Mouse (Mus musculus) hindbrain, embryonic 12.5 days (tissue): ENCODE measurements around the gene Papola. TPM values are rescaled to one million over a fixed set of nuclear protein-coding genes. Genes with fewer than 3 reads are reported as not detected.
A peak's percentile ranks its signal among the peaks of the same experiment; 100 is the strongest.
"Not testable (repeated sequence)": the region's sequence is repeated elsewhere in the genome, so short reads cannot be mapped to it uniquely, and the experiment has no call there.

Experiments
- ATAC-seq: fragments of 200-750 bp; cut with Nextera tagmentation; 2 replicates; pipeline ENCODE4 v1.8.0; 2017; ENCODE audit warnings: moderate TSS enrichment; ENCODE audit not compliant: low FRiP score
- H3K27ac ChIP-seq: fragments of 300-500 bp; sonication (generic); 2 replicates; pipeline ENCODE4 v1.5.1; 2016; ENCODE audit warnings: mild to moderate bottlenecking
- H3K27me3 ChIP-seq: fragments of 300-500 bp; sonication (generic); 2 replicates; pipeline ENCODE4 v1.6.1; 2016; ENCODE audit warnings: mild to moderate bottlenecking
- H3K36me3 ChIP-seq: fragments of 300-500 bp; sonication (generic); 2 replicates; pipeline ENCODE4 v1.6.1; 2016; ENCODE audit warnings: mild to moderate bottlenecking
- H3K4me1 ChIP-seq: fragments of 300-500 bp; sonication (generic); 2 replicates; pipeline ENCODE4 v1.6.1; 2016
- H3K4me2 ChIP-seq: fragments of 300-500 bp; sonication (generic); replicated peaks from 2 replicates; pipeline ENCODE4 v1.6.1; 2016; ENCODE audit warnings: mild to moderate bottlenecking
- H3K4me3 ChIP-seq: fragments of 300-500 bp; sonication (generic); 2 replicates; pipeline ENCODE4 v1.5.1; 2016; ENCODE audit warnings: mild to moderate bottlenecking
- H3K9ac ChIP-seq: fragments of 300-500 bp; sonication (generic); 2 replicates; pipeline ENCODE4 v1.6.1; 2016; ENCODE audit warnings: mild to moderate bottlenecking, moderate library complexity
- H3K9me3 ChIP-seq: fragments of 300-500 bp; sonication (generic); replicated peaks from 2 replicates; pipeline ENCODE4 v1.6.1; 2016; ENCODE audit warnings: mild to moderate bottlenecking
- WGBS: fragments of 180-500 bp; shearing (Covaris S2); methylation state at CpG from one replicate; pipeline ENCODE4 v1.1.7; 2016; 5-methylcytosine and 5-hydroxymethylcytosine counted together
- polyA plus RNA-seq: library from polyadenylated mRNA; unstranded; fragments of >200 nt; fragmentation: Nextera tagmentation; extraction: Ambion mirVana; gene quantifications from 2 replicates; pipeline ENCODE4 v1.2.1, GENCODE M21; 2016

Papola gene
- polyA plus RNA-seq, 1 experiment from 2014 or later: 278 TPM

DNA sequence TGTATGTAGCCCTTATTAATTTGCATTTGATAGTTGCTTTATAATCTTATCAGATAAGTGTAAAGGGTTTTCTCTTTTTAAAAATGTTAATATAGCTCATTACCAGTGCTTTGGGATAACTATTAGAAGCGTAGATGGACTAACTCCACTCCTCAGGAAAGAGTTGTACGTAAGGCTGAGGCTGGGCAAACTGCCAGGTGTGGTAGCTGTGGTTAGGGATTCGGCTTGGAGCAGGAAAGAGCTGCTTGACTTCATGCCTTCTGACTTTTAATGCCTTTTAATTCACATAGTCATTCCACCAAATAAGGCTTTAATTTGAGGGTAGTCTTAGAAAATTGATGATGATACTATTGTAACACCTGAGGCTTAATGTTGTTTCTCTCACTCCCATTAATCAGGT lies 24.5 kb downstream of the Papola start:
- Histone ChIP-seq H3K36me3 (peaks cover 60% of the 10 kb centered on the region), H3K9ac (no peak overlapping the region), H3K27me3 (no peaks in the 10 kb centered on the region), H3K27ac (no peak overlapping the region), H3K4me2 (no peak overlapping the region), H3K4me3 (no peak overlapping the region), H3K9me3 (no peaks in the 10 kb centered on the region), H3K4me1 (no peaks in the 10 kb centered on the region)
- ATAC-seq: no peak
- WGBS: 87% methylated on average over 3 of the region's 3 CpGs

DNA sequence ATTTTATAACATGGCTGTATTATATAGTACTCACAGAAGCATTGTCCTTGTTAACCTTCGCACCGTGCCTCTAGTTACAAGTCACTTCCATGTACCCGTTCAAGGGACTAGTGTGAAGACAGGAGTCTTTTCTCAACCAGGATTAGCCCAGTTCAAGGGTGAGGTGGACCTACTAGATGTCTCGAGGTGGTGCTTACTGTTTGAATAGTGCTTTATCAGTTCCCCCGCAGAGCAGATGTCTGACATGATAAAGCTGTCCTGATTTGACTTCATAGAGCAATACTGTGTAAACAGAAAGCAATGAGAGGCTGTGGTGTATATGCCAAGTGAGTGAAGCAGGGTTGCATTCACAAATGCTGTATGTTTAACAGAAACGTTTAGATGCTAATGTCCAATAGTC lies 26.1 kb downstream of the Papola start:
- 92% methylated on average over 6 of the region's 6 CpGs for WGBS
- Histone ChIP-seq H3K4me3 (no peak overlapping the region), H3K4me1 (no peaks in the 10 kb centered on the region), H3K27me3 (no peaks in the 10 kb centered on the region), H3K36me3 (peaks cover 66% of the 10 kb centered on the region), H3K27ac (no peak overlapping the region), H3K9ac (no peak overlapping the region), H3K9me3 (no peaks in the 10 kb centered on the region), H3K4me2 (no peak overlapping the region)
- no peak for ATAC-seq

DNA sequence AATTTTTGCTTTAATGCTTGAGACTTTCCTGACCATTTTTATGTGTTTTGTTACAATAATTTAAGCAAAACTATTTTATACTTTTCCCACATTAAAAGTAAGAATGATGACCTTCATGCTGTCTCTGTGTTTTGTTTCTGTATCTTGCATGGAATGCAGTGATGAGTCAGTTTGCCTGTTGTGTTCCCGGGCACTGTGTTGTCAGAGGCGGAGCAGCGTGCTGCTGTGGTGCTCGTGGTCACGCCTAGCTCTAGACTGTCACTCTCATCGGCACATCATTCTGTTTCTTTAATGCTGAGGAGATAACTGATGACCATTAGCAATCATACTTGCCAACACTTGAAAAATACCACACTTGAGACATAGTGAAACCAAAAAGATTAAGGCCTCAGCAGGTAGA lies 29.5 kb downstream of the Papola start:
- no peak overlapping the region for H3K9ac ChIP-seq
- H3K4me1 ChIP-seq: no peaks in the 10 kb centered on the region
- no peak overlapping the region for H3K4me3 ChIP-seq
- no peak overlapping the region for H3K27ac ChIP-seq
- no peaks in the 10 kb centered on the region for H3K27me3 ChIP-seq
- H3K4me2 ChIP-seq: no peak overlapping the region
- H3K36me3 ChIP-seq: peaks cover 57% of the 10 kb centered on the region
- no peaks in the 10 kb centered on the region for H3K9me3 ChIP-seq
- ATAC-seq: no peak
- WGBS: 95% methylated on average over 6 of the region's 6 CpGs

DNA sequence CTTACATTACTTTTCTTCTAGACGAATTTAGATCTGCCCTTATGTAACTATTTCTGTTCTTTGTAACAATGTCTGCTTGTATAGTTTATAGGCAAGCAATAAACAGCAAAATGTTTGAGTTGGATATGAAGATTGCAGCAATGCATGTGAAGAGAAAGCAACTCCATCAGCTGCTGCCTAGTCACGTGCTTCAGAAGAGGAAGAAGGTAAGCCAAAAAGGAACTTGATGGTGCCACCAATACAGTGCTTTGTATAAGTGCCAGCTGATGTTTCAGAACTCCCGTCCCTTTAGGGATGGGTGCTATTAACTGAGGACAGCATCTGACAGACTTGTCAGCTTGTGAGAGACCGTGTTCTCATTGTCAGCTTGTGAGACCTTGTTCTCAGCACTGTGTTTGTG lies 39.0 kb downstream of the Papola start:
- peaks cover 84% of the 10 kb centered on the region for H3K36me3 ChIP-seq

DNA sequence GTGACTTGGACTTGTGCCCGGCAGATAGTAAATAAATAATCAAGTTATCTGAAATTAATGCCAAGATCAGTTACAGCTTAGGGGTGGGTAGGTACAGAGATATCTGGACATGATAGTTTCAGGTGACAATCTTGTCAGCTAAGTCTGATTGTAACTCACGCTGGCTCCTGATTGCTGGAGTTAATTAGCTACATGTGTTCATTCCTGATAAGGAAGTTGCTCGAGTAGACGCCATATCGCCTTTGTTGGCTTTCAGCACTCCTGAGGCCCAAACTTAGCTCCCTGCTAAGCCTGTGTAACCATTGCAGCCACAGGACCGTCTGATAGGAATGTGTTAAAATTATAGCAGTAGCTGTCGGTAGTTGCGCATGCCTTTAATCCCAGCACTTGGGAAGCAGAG lies 40.2 kb downstream of the Papola start:
- WGBS: 85% methylated on average over 8 of the region's 8 CpGs
- no peak for ATAC-seq
- Histone ChIP-seq H3K36me3 (peaks cover 87% of the 10 kb centered on the region), H3K4me1 (no peaks in the 10 kb centered on the region), H3K9ac (no peak overlapping the region), H3K4me3 (no peak overlapping the region), H3K4me2 (no peak overlapping the region), H3K9me3 (no peaks in the 10 kb centered on the region), H3K27ac (no peak overlapping the region), H3K27me3 (no peaks in the 10 kb centered on the region)

More for the DNA sequence above, 39.0 kb downstream of the Papola start:
- Histone ChIP-seq H3K9ac (no peak overlapping the region), H3K27me3 (no peaks in the 10 kb centered on the region), H3K27ac (no peak overlapping the region), H3K4me2 (no peak overlapping the region), H3K9me3 (no peaks in the 10 kb centered on the region), H3K4me3 (no peak overlapping the region), H3K4me1 (no peaks in the 10 kb centered on the region)
- 90% methylated on average over 4 of the region's 4 CpGs for WGBS
- ATAC-seq: no peak

DNA sequence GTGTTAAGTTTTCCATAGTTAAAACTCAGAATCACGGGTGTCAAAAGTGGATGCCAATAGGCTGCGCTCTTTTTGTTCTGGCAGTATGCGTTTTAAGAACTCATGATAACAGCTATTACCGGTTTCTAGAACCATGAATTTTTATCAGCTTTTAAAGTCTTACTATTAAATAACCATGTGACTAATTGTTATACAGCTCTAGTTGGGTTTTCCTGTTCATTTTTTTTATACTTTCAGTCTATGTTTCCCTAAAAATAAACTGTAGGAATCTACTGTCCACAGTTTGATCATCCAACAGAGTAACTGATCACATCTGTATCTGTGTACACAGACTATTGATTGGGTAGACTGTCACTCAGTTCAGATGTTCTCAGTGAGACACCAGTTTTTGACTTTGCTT lies 40.8 kb downstream of the Papola start:
- Histone ChIP-seq H3K4me3 (no peak overlapping the region), H3K27ac (no peak overlapping the region), H3K27me3 (no peaks in the 10 kb centered on the region), H3K4me1 (no peaks in the 10 kb centered on the region), H3K4me2 (no peak overlapping the region), H3K9ac (no peak overlapping the region), H3K9me3 (no peaks in the 10 kb centered on the region), H3K36me3 (peaks cover 85% of the 10 kb centered on the region)
- no peak for ATAC-seq
- 96% methylated on average over 4 of the region's 4 CpGs for WGBS

DNA sequence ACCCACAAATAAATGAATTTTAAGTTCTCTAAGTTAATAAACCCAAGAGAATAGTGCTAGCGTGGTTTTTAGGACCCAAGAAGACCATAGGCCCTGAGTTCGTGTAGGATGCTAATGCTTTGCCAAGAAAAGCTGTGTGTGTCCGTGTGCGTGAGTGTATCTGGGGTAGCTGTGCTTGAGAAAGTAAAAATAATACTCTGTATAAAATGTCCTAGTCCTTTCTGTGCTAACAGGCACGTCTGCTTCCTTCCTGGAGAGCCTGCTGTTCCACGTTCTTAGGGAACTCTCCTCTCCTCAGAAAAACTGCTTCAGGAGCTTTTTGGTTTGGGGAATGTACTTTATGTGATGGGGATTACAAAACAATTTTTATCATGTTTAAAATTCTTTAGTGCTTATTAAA lies 48.0 kb downstream of the Papola start:
- no peaks in the 10 kb centered on the region for H3K9me3 ChIP-seq
- H3K4me3 ChIP-seq: no peak overlapping the region
- H3K4me2 ChIP-seq: no peak overlapping the region
- ATAC-seq: no peak
- 91% methylated on average over 6 of the region's 6 CpGs for WGBS
- H3K9ac ChIP-seq: no peak overlapping the region
- H3K36me3 ChIP-seq: peaks cover 67% of the 10 kb centered on the region
- no peaks in the 10 kb centered on the region for H3K27me3 ChIP-seq
- H3K4me1 ChIP-seq: no peaks in the 10 kb centered on the region
- no peak overlapping the region for H3K27ac ChIP-seq

DNA sequence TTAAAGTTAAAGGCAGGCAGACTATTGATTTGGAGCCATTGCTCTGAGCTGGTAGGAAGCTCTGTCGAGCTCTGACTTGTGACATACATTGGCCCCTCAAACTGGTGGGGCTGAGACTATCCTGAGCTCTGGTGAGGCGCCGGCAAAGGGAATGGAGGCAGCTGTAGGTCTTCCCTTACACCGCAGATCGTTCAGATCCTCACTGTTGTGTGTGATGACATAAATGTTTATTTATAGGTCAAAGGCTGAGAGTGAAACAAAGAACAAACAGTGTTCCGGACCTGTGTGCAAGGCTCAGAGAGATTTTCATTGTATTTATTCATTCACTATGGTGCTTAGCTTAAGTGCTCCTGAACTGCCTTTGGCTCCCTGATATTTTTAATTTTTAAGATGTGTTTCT lies 50.4 kb downstream of the Papola start:
- no peak for ATAC-seq
- no peaks in the 10 kb centered on the region for H3K4me1 ChIP-seq
- H3K27me3 ChIP-seq: no peaks in the 10 kb centered on the region
- no peak overlapping the region for H3K9ac ChIP-seq
- H3K4me2 ChIP-seq: no peak overlapping the region
- H3K9me3 ChIP-seq: no peaks in the 10 kb centered on the region
- no peak overlapping the region for H3K27ac ChIP-seq
- no peak overlapping the region for H3K4me3 ChIP-seq
- peaks cover 54% of the 10 kb centered on the region for H3K36me3 ChIP-seq
- 81% methylated on average over 6 of the region's 6 CpGs for WGBS

DNA sequence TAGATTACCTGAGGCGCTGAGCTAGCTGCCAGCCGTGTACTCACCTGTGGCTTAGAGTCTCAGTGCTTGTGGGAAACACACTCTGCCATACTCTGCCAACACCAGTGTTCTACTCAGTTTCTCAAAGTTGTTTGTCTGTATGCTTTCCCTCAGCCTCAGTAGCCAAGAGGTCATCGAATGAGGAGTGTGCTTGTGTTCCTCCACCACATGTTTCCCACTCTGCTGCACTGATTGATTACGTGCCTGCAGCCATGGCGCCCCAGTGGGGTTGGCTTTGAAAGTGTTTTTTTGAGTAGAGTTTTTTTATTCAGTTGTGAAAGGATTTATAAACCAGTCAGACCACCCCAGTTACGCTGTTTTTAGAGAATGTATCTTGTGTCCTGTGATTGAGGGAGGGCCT lies 51.1 kb downstream of the Papola start:
- Histone ChIP-seq H3K36me3 (peaks cover 56% of the 10 kb centered on the region), H3K9ac (no peak overlapping the region), H3K4me1 (no peaks in the 10 kb centered on the region), H3K4me3 (no peak overlapping the region), H3K4me2 (no peak overlapping the region), H3K27ac (no peak overlapping the region), H3K9me3 (no peaks in the 10 kb centered on the region), H3K27me3 (no peaks in the 10 kb centered on the region)
- 68% methylated on average over 6 of the region's 6 CpGs for WGBS
- no peak for ATAC-seq

DNA sequence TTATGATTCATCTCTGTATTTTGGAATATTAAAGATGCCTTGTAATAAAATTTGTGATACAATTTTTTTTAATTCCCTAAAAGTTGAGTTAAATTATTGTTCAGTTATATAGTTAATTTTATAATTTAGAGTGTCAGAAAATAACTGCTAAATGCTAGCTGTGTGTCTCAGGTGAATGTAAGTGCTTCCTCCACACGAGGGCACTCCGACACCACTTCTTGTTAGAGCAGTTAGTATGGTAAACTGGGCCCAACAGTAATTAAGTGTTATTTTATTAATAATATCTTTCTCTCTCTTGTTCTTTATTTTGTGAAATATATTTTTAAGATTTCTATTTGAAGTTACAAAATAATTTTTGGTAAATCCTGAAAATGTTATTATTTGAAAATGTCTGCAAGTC lies 51.7 kb downstream of the Papola start:
- no peak overlapping the region for H3K27ac ChIP-seq
- peaks cover 57% of the 10 kb centered on the region for H3K36me3 ChIP-seq
- no peak overlapping the region for H3K4me2 ChIP-seq
- no peak overlapping the region for H3K4me3 ChIP-seq
- WGBS: 85% methylated on average over 2 of the region's 2 CpGs
- no peak overlapping the region for H3K9ac ChIP-seq
- H3K27me3 ChIP-seq: no peaks in the 10 kb centered on the region
- H3K4me1 ChIP-seq: no peaks in the 10 kb centered on the region
- no peak for ATAC-seq
- no peaks in the 10 kb centered on the region for H3K9me3 ChIP-seq

DNA sequence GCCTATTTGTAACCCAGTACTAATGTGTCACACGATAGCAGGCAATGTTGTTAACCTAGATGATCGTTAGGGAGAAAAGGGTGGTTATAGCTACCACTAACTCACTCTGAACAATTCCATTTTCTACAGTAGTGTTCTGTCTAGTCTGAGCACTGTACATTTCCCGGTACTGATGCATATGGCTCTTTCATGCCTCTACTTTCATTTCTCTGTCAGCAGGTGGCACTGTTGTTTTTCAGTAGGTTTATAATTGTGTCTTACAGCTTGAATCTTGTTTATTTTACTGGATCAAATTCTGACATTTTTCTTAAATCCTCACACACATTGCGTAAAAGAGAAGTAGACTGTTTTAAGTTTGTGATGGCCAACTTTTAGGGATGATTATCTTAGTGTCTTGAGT lies 54.6 kb downstream of the Papola start:
- H3K4me2 ChIP-seq: no peak overlapping the region
- H3K27me3 ChIP-seq: no peaks in the 10 kb centered on the region
- no peak overlapping the region for H3K9ac ChIP-seq
- H3K4me1 ChIP-seq: 0 out of 2 replicates have a peak, but pooled peaks cover 2% of the 10 kb centered on the region
- H3K36me3 ChIP-seq: peaks cover 39% of the 10 kb centered on the region
- no peak for ATAC-seq
- H3K9me3 ChIP-seq: no peaks in the 10 kb centered on the region
- H3K4me3 ChIP-seq: no peak overlapping the region
- 85% methylated on average over 4 of the region's 4 CpGs for WGBS
- H3K27ac ChIP-seq: no peak overlapping the region

DNA sequence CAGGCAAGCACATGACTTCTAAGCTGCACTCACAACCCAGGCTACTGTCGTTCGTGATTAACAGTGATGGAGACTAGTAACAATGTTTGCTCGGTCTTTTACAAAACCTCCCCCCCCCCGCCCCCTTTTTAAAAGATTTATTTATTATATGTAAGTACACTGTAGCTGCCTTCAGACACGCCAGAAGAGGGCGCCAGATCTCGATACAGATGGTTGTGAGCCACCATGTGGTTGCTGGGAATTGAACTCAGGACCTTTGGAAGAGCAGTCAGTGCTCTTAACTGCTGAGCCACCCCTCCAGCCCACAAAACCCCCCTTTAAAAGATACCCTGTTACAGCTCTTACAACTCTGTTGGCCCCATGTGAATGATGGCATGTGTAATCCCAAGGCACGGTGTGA lies 56.1 kb downstream of the Papola start:
- H3K36me3 ChIP-seq: peaks cover 41% of the 10 kb centered on the region
- H3K4me3 ChIP-seq, H3K27me3 ChIP-seq, H3K4me1 ChIP-seq, H3K9ac ChIP-seq, ATAC-seq, H3K27ac ChIP-seq, H3K9me3 ChIP-seq, H3K4me2 ChIP-seq: not testable (repeated sequence)
- whole genome bisulfite sequencing: 94% methylated on average over 8 of the region's 8 CpGs

DNA sequence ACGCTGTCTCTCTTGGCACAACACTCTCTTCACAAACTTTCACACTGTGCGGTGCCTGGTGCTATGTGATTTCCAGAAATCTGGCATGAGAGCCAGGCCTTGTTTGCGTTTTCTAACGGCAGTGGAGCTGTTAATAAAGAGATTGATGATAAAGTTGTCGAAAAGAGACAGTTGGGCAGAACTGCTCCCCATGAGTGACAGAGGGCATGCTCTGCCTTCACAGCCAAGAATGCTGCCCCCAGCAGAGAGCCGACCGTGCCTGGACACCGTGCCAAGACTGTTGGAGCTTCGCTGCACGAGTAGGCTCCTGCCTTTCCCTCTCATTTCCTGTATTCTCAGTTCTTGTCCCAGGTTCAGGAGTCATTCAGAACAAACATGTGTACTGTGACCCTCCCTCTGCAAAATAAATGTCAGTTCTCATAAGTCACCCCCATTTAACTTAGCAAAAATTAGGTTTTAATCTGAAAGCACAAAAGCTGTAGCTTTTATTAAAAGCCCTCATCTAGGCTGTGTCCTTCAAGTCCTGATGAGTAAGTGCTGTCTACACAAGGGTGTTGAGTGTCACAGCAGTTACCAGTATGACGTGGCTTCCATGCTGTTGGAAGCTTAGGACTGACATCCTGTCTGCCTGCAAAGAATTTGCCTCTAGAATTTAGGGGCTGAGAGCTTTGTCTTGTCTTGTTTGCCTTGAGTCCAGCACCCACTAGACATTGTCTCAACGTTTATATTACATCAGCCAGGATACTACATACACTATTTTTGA lies 58.9 kb downstream of the Papola start:
- no peak overlapping the region for H3K4me2 ChIP-seq
- H3K9me3 ChIP-seq: no peaks in the 10 kb centered on the region
- 0 out of 2 replicates have a peak, but pooled peaks cover 2% of the 10 kb centered on the region for H3K4me1 ChIP-seq
- H3K9ac ChIP-seq: no peak overlapping the region
- peaks cover 29% of the 10 kb centered on the region for H3K36me3 ChIP-seq
- no peaks in the 10 kb centered on the region for H3K27me3 ChIP-seq
- 68% methylated on average over 12 of the region's 12 CpGs for whole genome bisulfite sequencing
- H3K4me3 ChIP-seq: no peak overlapping the region
- ATAC-seq: no peak
- H3K27ac ChIP-seq: peak overlapping the region; percentile 25; the same call in 1 of the 2 replicates
